Mouse (Mus musculus) T-helper 1 cell (primary cell): Measurements from ENCODE around the gene Klf3.

Experiments
- in situ Hi-C: fragments of 300-600 bp; cut with MboI, MseI; formaldehyde crosslinking; loops from one replicate; pipeline ENCODE4 v1.15.1; 2025; ENCODE audit warnings: high pct_unique_total_duplicates

Klf3 gene

GRCm38 (mm10) chr5:64809257-64809656, 6.1 kb downstream of the Klf3 start:
- in situ Hi-C loops = no loop called here

- in situ Hi-C loops = loop anchor here (5.0 kb wide), 2 partner anchors 323 to 428 kb away; no protein-coding TSS in a partner anchor
Measured at GRCm38 (mm10) chr5:64809864-64810263, 6.7 kb downstream of the Klf3 start.

GRCm38 (mm10) chr5:64810860-64811499, 7.8 kb downstream of the Klf3 start:
- in situ Hi-C loops = loop anchor here (5.0 kb wide), 2 partner anchors 324 to 429 kb away; no protein-coding TSS in a partner anchor

DNA sequence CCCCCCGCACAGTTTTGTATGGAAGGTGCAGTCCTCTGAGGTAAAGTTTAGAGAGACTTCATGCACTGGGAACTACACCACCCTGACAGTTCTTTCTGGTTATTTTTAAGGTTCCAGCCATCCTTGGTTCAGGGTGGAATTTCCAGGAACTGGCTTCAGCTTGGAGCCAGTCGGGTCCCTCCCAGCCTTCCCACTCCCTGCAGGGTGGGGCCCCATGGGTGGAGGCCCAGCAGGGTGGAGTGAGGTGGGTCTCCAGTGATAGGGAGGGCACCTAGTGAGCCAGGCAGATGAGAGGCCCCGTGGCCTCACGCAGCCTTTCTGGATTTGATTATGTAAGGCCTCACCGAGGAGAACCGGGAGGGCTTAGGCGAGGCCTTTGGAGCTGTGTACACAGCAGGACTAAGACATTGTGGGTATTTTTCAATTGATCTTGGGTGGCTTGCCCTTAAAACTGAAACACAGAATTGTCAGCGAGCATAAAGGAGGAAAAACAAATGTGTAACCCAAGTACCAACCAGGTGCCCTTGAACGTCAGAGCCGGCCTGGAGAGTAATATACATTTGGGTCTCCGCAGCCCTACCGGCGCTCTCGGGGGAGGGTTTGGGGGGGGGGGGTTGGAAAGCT, 8.4 kb downstream of the Klf3 start:
- in situ Hi-C loops = loop anchor here (5.0 kb wide), 2 partner anchors 324 to 429 kb away; no protein-coding TSS in a partner anchor

DNA sequence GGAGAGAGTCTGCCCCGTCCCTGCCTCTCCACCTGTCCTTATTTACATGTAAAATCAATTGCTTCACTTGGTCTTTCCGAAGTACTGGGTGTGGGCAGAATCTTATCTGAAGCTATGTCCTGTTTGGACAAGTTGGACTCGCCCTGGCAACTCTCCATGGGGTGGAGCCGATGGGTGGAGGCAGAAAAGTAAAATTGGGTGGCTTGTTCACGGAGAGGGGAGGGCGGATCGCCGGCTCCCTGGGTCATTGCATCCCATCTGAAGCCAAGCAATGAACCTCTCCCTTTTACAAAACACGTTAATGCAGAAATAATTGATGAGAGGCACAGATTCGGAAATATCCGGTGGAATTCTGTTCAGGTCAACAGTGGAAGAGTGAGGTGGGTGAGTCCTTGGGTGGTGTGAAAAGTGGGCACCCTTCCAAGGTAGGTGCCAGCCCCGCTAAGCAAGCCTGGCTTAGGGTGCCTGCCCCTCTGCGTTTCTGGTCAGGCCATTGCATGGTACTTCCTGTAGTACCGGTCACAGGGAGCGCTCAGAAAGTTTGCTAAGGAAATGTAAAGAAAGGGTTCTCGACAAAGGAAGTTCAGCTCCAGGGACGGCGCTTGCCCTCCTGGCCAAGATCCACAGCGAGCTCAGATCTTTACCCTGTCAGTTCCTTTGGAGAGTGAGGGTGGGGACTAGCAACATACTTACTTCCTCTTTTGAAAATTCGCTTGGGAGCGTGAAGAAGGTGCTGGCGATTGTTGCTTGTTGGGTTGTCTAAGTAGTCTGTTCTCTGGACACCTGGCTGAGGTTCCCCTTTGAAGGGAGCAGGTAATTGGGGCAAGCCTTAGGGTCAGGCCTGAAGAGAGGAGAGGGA, 9.2 kb downstream of the Klf3 start:
- in situ Hi-C loops = loop anchor here (5.0 kb wide), 2 partner anchors 325 to 430 kb away; no protein-coding TSS in a partner anchor

DNA sequence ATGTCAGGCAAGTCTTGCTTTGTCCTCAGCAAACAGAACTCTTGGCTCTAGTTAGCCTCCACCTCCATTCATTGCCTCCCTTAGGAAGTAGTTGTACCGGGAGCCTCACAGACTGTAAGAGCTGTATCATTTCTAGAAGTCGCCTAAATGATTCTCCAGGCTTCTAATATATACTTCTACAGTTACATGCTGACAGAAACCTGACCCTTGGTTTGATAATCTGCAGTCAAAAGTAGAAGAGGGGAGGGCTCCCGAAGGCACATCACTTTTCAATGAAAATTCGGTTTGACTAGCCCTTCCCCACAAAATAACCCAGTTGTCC, 9.8 kb downstream of the Klf3 start:
- in situ Hi-C loops = loop anchor here (5.0 kb wide), 2 partner anchors 326 to 431 kb away; no protein-coding TSS in a partner anchor

- in situ Hi-C loops = loop anchor here (5.0 kb wide), 2 partner anchors 326 to 431 kb away; no protein-coding TSS in a partner anchor
Measured at GRCm38 (mm10) chr5:64813361-64813760, 10.2 kb downstream of the Klf3 start.

DNA sequence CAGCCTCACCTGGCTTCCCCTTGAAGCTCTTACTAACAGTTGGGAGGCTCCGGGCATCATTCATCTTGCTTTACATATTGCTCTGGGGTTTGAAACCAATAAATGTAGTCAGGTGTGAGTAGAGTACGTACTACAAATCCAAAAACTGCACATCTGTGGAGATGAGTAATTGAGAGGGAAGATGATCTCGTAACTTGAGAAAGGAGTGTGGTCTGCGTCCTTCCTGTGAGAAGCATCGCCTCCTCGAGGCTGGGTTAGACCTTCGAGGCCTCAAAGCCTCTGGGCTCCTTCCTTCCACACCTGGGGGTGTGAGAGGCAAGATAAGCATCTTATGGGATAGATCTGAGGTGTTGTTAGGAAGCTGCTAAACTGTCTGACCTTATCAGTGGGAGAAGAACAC, 11.2 kb downstream of the Klf3 start:
- in situ Hi-C loops = loop anchor here (5.0 kb wide), 2 partner anchors 327 to 432 kb away; no protein-coding TSS in a partner anchor

DNA sequence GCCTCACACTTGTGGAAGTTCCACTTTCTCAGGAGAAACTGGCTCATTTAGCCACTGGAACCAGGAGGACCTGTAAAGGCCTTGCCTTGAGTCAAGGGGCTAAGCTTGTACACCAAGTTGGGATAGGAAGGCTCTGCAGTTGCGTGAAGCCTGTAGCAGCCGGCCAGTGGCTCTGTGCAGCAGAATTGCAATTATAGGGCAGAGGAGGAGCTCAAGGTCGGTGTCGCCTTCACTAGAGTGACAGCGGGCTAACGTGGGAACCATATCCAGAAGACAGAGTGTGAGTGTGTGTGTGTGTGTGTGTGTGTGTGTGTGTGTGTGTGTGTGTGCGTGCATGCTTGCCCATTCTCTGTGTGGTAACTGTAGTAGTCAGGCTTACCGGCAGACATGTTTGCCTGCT, 12.4 kb downstream of the Klf3 start:
- in situ Hi-C loops = no loop called here

GRCm38 (mm10) chr5:64816290-64816973, 13.2 kb downstream of the Klf3 start:
- in situ Hi-C loops = no loop called here

DNA sequence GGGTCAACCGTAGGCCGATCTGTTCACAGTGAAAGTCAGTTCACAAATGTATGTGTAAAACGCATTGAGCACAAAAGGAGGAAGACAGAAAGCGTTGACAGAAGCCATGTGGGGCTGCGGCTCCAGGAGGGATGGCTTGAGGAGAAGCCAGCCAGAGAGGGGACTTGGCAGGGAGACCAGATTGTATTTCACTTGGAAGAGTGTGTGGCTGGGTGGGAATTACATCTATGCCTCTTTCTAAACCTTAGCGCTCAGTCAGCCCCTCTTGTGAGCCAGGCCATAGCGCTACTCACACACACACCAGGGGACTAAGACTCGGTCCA, 13.7 kb downstream of the Klf3 start:
- in situ Hi-C loops = no loop called here

GRCm38 (mm10) chr5:64819390-64819789, 16.2 kb downstream of the Klf3 start:
- in situ Hi-C loops = no loop called here

GRCm38 (mm10) chr5:64820138-64820537, 16.9 kb downstream of the Klf3 start:
- in situ Hi-C loops = no loop called here

- in situ Hi-C loops = no loop called here
Measured at GRCm38 (mm10) chr5:64821294-64821693, 18.1 kb downstream of the Klf3 start.

- in situ Hi-C loops = no loop called here
Measured at GRCm38 (mm10) chr5:64821964-64822363, 18.8 kb downstream of the Klf3 start.

DNA sequence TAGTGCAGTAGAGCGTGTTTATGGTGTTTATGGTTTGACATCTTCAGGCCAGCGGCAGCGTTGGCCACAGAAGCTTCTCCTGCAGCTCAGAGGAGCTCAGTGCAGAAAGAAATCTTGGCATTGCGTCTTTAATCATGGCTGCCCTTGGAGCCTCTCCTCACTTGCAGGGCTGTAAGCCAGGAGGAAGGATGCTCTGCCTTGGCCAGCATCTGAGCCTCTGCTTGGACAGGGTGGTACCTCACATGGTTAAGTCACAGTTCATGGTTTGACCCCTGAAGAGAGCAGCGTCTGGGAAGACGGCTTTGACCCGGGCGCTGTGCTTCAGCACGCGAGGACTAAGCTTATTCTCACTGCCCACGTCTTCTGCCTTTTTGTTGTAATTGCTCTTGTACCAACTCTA, 20.2 kb downstream of the Klf3 start:
- in situ Hi-C loops = no loop called here

DNA sequence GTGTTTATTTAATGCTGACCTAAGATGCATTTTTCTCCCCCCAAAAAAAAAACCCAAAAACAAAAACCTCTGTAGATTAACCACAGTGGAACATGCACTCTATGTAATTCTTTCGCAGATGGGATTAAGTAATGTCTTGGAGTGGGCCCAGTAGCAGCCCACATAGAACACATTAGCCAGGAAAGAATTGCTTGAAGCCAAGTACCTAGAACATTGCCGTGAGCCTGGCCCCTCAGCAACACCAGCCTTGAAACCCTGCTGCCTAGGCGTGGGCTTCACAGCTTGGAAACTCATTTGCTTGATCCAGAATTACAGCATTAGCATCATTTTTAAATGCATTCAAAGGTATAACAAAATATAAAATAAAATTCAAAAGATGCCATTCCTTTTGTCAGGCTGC, 21.6 kb downstream of the Klf3 start:
- in situ Hi-C loops = no loop called here

DNA sequence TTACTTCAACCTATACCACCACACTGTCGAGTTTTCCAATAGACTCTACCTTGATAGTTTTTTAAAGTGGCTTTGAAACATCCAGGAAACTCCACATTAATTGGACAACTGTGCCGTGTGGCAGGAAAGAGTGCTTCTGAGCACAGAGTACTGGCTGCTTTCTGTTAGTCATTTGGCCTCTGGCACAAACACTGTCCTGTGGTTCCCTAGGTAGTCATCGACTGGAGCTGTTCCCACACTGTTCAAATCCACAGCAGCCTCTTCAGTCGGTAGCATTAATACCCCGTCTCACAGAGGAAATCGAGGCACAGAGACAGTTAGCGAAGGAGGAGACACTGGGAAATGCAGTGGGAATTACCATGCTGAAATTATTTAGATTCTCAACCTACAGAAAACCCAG, 22.3 kb downstream of the Klf3 start:
- in situ Hi-C loops = no loop called here

DNA sequence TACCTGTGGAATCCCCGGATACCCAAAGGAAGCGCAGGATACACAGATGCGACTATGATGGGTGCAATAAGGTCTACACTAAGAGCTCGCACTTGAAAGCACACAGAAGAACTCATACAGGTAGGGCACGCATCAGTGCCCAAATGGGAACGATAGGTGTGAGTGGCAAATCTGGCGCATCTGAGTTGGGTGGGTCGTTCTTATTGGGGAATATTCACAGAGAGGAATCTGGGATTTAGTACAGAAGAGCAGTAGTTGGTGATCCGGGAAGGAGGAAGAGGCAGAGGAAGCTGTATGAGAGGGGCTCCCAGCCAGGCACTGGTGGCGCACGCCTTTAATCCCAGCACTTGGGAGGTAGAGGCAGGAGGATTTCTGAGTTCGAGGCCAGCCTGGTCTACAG, 24.0 kb downstream of the Klf3 start:
- in situ Hi-C loops = no loop called here

DNA sequence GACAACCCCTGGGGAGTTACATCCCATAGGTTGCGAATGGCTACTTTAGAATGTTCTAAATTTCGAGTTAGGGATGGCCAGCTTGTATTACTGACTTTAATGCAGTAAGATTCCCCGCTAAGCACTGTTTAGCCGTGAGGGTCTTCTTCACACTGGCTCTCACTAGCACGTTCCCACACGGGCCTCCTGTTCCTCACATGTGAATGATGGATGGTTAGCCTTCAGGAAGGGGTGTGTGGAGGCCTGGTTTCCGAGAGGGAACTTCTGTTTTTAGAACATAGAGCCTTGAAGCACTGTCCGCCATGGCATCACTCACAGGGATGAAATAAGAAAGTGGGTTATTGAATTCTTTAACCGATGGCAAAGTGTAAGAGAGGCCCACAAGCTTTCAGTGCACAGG, 25.1 kb downstream of the Klf3 start:
- in situ Hi-C loops = no loop called here

GRCm38 (mm10) chr5:64829606-64830005, 26.4 kb downstream of the Klf3 start:
- in situ Hi-C loops = no loop called here

DNA sequence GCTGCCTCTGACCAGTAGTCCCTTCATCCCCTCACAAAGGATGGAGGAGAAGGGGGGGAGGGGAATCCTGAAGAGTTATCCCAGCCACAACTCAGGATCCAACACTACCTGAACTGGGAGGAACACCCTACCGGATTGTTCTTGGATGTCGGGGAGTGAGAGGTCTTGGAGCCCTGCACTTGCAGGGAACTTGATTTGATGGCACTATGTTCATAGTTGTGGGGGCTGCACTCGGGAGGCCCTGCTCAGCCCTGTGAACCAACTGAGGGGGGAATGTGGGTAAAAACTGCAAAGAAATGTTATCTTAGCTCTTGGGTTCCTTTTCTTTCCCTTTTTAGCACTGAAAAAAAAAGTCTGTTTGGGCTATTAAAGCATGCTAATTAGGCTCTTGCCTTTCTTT, 27.6 kb downstream of the Klf3 start:
- in situ Hi-C loops = no loop called here
